Mouse (Mus musculus) liver, embryonic 14.5 days (tissue): Measurements from ENCODE around the gene Dctn3. TPM values are rescaled to one million over a fixed set of nuclear protein-coding genes. Genes with fewer than 3 reads are reported as not detected.

Experiments used
- ATAC-seq: fragments of 200-750 bp; cut with Nextera tagmentation; 2 replicates; pipeline ENCODE4 v1.8.0; 2017; ENCODE audit warnings: moderate number of reproducible peaks, mild to moderate bottlenecking, moderate library complexity; ENCODE audit not compliant: insufficient read depth
- DNase-seq, 3 experiments: peaks; one replicate each; pipeline ENCODE4 v3.0.0-alpha.2; 2012 to 2013; ENCODE audit warnings: low read depth in 3 of 3, low spot score in 3 of 3
- H3K27ac ChIP-seq: fragments of 300-500 bp; sonication (generic); 2 replicates; pipeline ENCODE4 v1.5.1; 2014; ENCODE audit warnings: moderate library complexity, mild to moderate bottlenecking, control low read depth, inconsistent platforms
- H3K27me3 ChIP-seq: fragments of 300-500 bp; sonication (generic); 2 replicates; pipeline ENCODE4 v1.6.1; 2014; ENCODE audit warnings: mild to moderate bottlenecking, low read length, moderate library complexity; ENCODE audit not compliant: control insufficient read depth, insufficient read depth
- H3K36me3 ChIP-seq: fragments of 300-500 bp; sonication (generic); replicated peaks from 2 replicates; pipeline ENCODE4 v1.6.1; 2014; ENCODE audit warnings: low read depth; ENCODE audit not compliant: control insufficient read depth, insufficient read depth
- H3K4me1 ChIP-seq, 2 experiments: fragments of 200-500 bp in 1 of 2; fragments of 300-500 bp in 1 of 2; sonication (generic) in 1 of 2; replicated peaks; 2 replicates each; pipeline ENCODE4 v1.6.1; 2012 to 2014; ENCODE audit warnings: antibody characterized with exemption in 1 of 2, inconsistent platforms in 1 of 2, low read length in 1 of 2; ENCODE audit not compliant: control insufficient read depth in 2 of 2, insufficient read depth in 2 of 2
- H3K4me2 ChIP-seq: fragments of 300-500 bp; sonication (generic); 2 replicates; pipeline ENCODE4 v1.6.1; 2014; ENCODE audit warnings: low read depth, mild to moderate bottlenecking, control low read depth, moderate library complexity
- H3K4me3 ChIP-seq, 2 experiments: fragments of 200-500 bp in 1 of 2; fragments of 300-500 bp in 1 of 2; sonication (generic) in 1 of 2; 2 replicates each; pipeline ENCODE4 v1.5.1; 2012 to 2014; ENCODE audit warnings: low read depth in 2 of 2, low read length in 2 of 2, mild to moderate bottlenecking in 2 of 2, control low read depth in 1 of 2, inconsistent platforms in 1 of 2, moderate library complexity in 1 of 2; ENCODE audit not compliant: insufficient read depth in 1 of 2
- H3K9ac ChIP-seq: fragments of 300-500 bp; sonication (generic); replicated peaks from 2 replicates; pipeline ENCODE4 v1.6.1; 2014; ENCODE audit warnings: mild to moderate bottlenecking, control low read depth, moderate library complexity
- H3K9me3 ChIP-seq: fragments of 300-500 bp; sonication (generic); 2 replicates; pipeline ENCODE4 v1.6.1; 2016; ENCODE audit warnings: low read length, mixed read lengths; ENCODE audit not compliant: control insufficient read depth
- CTCF ChIP-seq: IDR thresholded peaks from 2 replicates; pipeline ENCODE4 v1.5.1; 2016; ENCODE audit warnings: antibody characterized with exemption, low read depth, control low read depth
- EP300 ChIP-seq: IDR thresholded peaks from 2 replicates; pipeline ENCODE4 v1.6.1; 2016; ENCODE audit warnings: antibody characterized with exemption, low read depth
- WGBS: fragments of 180-500 bp; shearing (Covaris S2); extraction: QIAGEN DNeasy Blood & Tissue Kit; methylation state at CpG from one replicate; pipeline ENCODE4 v1.1.7; 2014; ENCODE audit not compliant: insufficient replicate concordance; 5-methylcytosine and 5-hydroxymethylcytosine counted together
- polyA plus RNA-seq, 2 experiments: library from polyadenylated mRNA; depleted of rRNA in 1 of 2; stranded (reverse) in 1 of 2; unstranded in 1 of 2; fragments of >200 nt; fragmentation: Nextera tagmentation in 1 of 2; extraction: Ambion mirVana in 1 of 2; gene quantifications; 2 replicates each; pipeline versions ENCODE4 v1.2.1 to v1.2.3; 2012 to 2014

Gene Dctn3
- polyA plus RNA-seq, 2 experiments: 39.8 to 63.9 TPM

GRCm38 (mm10) chr4:41666646-41667045 is 56.3 kb downstream of the Dctn3 start:
- TF ChIP-seq EP300 (no peak), CTCF (no peak)

GRCm38 (mm10) chr4:41665009-41665675 is 57.8 kb downstream of the Dctn3 start:
- 9% methylated on average over 7 of the region's 8 CpGs for WGBS
- H3K27me3 ChIP-seq: no peaks in the 10 kb centered on the region
- no peaks in the 10 kb centered on the region for H3K36me3 ChIP-seq
- ATAC-seq (no peak), DNase-seq (no peak)
- H3K4me2 ChIP-seq: no peak overlapping the region
- no peaks in the 10 kb centered on the region for H3K9me3 ChIP-seq
- no peak overlapping the region for H3K4me3 ChIP-seq
- no peak overlapping the region for H3K27ac ChIP-seq
- H3K4me1 ChIP-seq: peaks cover 0 to 2% of the 10 kb centered on the region in 2 experiments; a peak in 2 of 4 replicates
- H3K9ac ChIP-seq: no peak overlapping the region
- TF ChIP-seq EP300 (no peak), CTCF (no peak)

More at GRCm38 (mm10) chr4:41666646-41667045, 56.3 kb downstream of the Dctn3 start:
- Histone ChIP-seq H3K9ac (no peak overlapping the region), H3K4me3 (no peak overlapping the region), H3K4me2 (no peak overlapping the region), H3K9me3 (no peaks in the 10 kb centered on the region), H3K36me3 (no peaks in the 10 kb centered on the region), H3K27me3 (no peaks in the 10 kb centered on the region), H3K27ac (no peak overlapping the region), H3K4me1 (no peaks in the 10 kb centered on the region)
- WGBS: 65% methylated on average over 11 of the region's 11 CpGs
- DNase-seq: no peak
- no peak for ATAC-seq

Other genes starting within 250 kb of the Dctn3 start
- gene AI464131, start 220.1 kb downstream of the Dctn3 start, polyA plus RNA-seq (2012; rRNA removed): 0.39 and 0.44 TPM in 2 replicates
- gene AI464131, start 220.1 kb downstream of the Dctn3 start, polyA plus RNA-seq (2014; fragmentation: Nextera tagmentation; extraction: Ambion mirVana): 0.33 and 0.62 TPM in 2 replicates
- gene 1110017D15Rik, start 205.8 kb downstream of the Dctn3 start, polyA plus RNA-seq (2012; rRNA removed): not detected in 2 replicates
- not detected in 2 replicates for gene 1110017D15Rik, start 205.8 kb downstream of the Dctn3 start, polyA plus RNA-seq (2014; fragmentation: Nextera tagmentation; extraction: Ambion mirVana)
- gene Fam219a, start 153.6 kb downstream of the Dctn3 start, polyA plus RNA-seq (2012; rRNA removed): 1.8 TPM in 2 replicates
- 0.38 and 0.58 TPM in 2 replicates for gene Fam219a, start 153.6 kb downstream of the Dctn3 start, polyA plus RNA-seq (2014; fragmentation: Nextera tagmentation; extraction: Ambion mirVana)
- gene Dnaic1, start 153.4 kb downstream of the Dctn3 start, polyA plus RNA-seq (2012; rRNA removed): 1.3 and 1.9 TPM in 2 replicates
- gene Dnaic1, start 153.4 kb downstream of the Dctn3 start, polyA plus RNA-seq (2014; fragmentation: Nextera tagmentation; extraction: Ambion mirVana): 2.1 and 2.6 TPM in 2 replicates
- 1.2 and 1.5 TPM in 2 replicates for gene Enho, start 82.8 kb downstream of the Dctn3 start, polyA plus RNA-seq (2012; rRNA removed)
- gene Enho, start 82.8 kb downstream of the Dctn3 start, polyA plus RNA-seq (2014; fragmentation: Nextera tagmentation; extraction: Ambion mirVana): 1.7 and 1.8 TPM in 2 replicates
- gene Cntfr, start 26.1 kb downstream of the Dctn3 start, polyA plus RNA-seq (2012; rRNA removed): 0.75 and 0.88 TPM in 2 replicates
- 0.17 and 0.32 TPM in 2 replicates for gene Cntfr, start 26.1 kb downstream of the Dctn3 start, polyA plus RNA-seq (2014; fragmentation: Nextera tagmentation; extraction: Ambion mirVana)
- 11.2 and 13.9 TPM in 2 replicates for gene Il11ra1, start 23.2 kb downstream of the Dctn3 start, polyA plus RNA-seq (2012; rRNA removed)
- gene Il11ra1, start 23.2 kb downstream of the Dctn3 start, polyA plus RNA-seq (2014; fragmentation: Nextera tagmentation; extraction: Ambion mirVana): 23.8 and 27.1 TPM in 2 replicates
- gene Rpp25l, start 9.6 kb downstream of the Dctn3 start, polyA plus RNA-seq (2012; rRNA removed): 24.0 and 25.0 TPM in 2 replicates
- gene Rpp25l, start 9.6 kb downstream of the Dctn3 start, polyA plus RNA-seq (2014; fragmentation: Nextera tagmentation; extraction: Ambion mirVana): 31.4 and 38.2 TPM in 2 replicates
- gene Arid3c, start 8.0 kb upstream of the Dctn3 start, polyA plus RNA-seq (2012; rRNA removed): not detected in 2 replicates
- not detected in 2 replicates for gene Arid3c, start 8.0 kb upstream of the Dctn3 start, polyA plus RNA-seq (2014; fragmentation: Nextera tagmentation; extraction: Ambion mirVana)
- 24.2 and 29.5 TPM in 2 replicates for gene Galt, start 32.1 kb upstream of the Dctn3 start, polyA plus RNA-seq (2012; rRNA removed)
- gene Galt, start 32.1 kb upstream of the Dctn3 start, polyA plus RNA-seq (2014; fragmentation: Nextera tagmentation; extraction: Ambion mirVana): 19.2 and 22.1 TPM in 2 replicates
- gene Sigmar1, start 33.0 kb upstream of the Dctn3 start, polyA plus RNA-seq (2012; rRNA removed): 24.4 and 30.2 TPM in 2 replicates
- gene Sigmar1, start 33.0 kb upstream of the Dctn3 start, polyA plus RNA-seq (2014; fragmentation: Nextera tagmentation; extraction: Ambion mirVana): 36.0 and 36.2 TPM in 2 replicates
- gene Ccl27a, start 51.1 kb upstream of the Dctn3 start, polyA plus RNA-seq (2012; rRNA removed): 9.5 and 10.8 TPM in 2 replicates
- gene Ccl27a, start 51.1 kb upstream of the Dctn3 start, polyA plus RNA-seq (2014; fragmentation: Nextera tagmentation; extraction: Ambion mirVana): 7.8 and 8.2 TPM in 2 replicates
- gene Gm21541, start 180.4 kb upstream of the Dctn3 start, polyA plus RNA-seq (2012; rRNA removed): not detected in 2 replicates
- not detected in 2 replicates for gene Gm21541, start 180.4 kb upstream of the Dctn3 start, polyA plus RNA-seq (2014; fragmentation: Nextera tagmentation; extraction: Ambion mirVana)
- gene Gm20878, start 218.4 kb upstream of the Dctn3 start, polyA plus RNA-seq (2012; rRNA removed): 0.12 and 0.61 TPM in 2 replicates
- 0.24 and 0.52 TPM in 2 replicates for gene Gm20878, start 218.4 kb upstream of the Dctn3 start, polyA plus RNA-seq (2014; fragmentation: Nextera tagmentation; extraction: Ambion mirVana)
- 0.01 TPM in 1 of 2 replicates, not detected in the other for gene Fam205a4, start 242.9 kb upstream of the Dctn3 start, polyA plus RNA-seq (2012; rRNA removed)
- 0.04 TPM in 1 of 2 replicates, not detected in the other for gene Fam205a4, start 242.9 kb upstream of the Dctn3 start, polyA plus RNA-seq (2014; fragmentation: Nextera tagmentation; extraction: Ambion mirVana)